Mouse (Mus musculus): ENCODE measurements around the gene Smg7.

Smg7 gene

DNA sequence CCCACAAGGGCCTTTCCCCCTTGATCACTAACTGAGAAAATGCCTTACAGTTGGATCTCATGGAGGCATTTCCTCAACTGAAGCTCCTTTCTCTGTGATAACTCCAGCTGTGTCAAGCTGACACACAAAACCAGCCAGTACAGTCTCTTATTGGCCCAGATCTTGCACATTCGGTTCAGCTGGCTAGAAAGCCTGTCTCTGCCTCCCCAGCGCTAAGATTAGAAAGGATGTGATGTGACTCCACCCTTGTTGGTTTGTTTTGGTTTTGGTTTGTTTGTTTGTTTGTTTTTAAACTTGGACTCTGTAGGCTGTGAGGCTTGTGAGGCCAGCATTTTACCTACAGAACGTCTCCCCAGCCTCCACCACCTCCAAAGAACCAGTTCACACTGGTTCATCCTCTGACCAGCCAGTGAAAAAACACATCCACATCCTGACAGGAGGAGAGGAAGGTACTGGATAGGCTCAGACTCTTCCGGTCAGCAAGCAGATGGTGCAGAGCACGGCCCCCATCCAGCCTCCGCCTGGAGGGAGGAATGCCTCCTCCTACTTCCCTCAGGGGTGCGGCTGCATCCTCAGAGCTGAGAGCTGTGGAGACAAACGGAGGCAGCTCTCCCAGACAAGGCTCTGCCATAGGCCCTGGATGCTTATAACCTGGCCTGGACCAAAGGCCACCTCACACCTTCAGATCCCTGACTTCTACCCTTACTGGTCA, 92.7 kb downstream of the Smg7 start:
- in situ Hi-C loops (cut with MboI, MseI), result no loop called here

DNA sequence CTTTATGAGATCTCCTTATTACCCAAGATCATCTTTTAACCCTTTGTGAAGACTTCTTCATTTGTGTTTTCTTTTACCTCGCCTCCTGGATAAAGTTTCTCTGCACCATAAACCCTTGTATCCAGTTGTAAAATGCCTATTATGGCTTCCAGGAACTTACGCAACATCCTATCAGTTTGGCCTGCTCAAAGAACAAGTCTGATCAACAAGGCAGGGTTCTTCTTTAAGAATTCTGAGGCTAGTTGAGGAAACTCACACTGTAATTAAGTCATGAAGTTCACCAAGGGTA, 94.1 kb downstream of the Smg7 start:
- in situ Hi-C loops (cut with MboI, MseI), result no loop called here

DNA sequence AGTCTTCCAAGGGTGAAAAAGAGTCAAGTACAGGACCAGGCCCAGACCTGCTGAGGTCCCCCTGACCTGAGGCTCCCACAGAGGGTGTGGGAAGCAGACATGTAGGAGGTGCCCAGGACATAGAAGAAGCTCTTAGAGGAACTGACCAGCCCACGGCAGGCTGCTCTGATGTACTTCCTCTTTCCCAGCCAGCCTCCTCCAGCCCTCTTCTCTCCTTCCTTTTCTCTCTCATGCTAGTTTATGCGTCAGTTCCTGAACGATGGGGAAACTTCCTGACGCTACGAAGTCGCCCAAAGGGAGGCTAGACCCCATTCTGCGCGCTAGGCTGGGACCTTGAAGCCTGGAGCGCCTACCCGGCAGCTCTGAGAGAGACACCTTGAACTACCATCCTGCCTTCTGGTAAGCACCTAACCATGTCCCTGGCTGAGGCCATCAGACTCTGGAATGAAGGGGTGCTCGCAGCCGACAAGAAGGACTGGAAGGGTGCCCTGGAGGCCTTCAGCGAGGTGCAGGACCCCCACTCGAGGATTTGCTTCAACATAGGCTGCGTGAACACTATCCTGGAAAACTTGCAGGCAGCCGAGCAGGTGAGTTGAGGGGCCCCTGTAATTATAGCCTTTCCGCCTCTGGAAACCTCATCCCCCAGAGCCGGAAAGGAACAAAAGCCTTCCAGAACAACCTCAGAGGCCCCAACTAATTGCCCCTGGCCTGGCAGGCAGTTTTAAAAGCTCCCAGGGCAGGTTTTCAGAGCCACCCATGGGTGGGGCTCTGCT, 94.6 kb downstream of the Smg7 start:
- in situ Hi-C loops (cut with MboI, MseI), result no loop called here

DNA sequence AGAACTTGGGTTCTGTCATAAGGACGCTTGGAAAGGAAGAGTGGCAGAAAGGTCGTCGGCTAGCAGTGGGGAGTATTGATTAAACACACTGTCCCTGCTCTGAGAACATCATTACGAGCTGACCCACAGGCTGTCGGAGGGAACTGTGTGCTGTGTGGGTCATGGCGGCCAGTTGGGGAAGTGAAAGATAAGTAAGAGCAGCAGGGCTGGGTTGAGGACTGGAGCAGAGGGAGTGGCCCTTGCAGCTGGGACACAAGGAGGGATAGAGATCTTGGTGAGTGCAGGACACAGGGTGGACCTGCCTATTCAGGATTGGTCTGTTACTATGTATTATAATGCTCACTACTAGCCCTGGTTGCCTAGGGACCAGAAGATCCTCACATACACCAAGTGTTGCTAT, 97.5 kb downstream of the Smg7 start:
- in situ Hi-C loops (cut with MboI, MseI), result no loop called here

DNA sequence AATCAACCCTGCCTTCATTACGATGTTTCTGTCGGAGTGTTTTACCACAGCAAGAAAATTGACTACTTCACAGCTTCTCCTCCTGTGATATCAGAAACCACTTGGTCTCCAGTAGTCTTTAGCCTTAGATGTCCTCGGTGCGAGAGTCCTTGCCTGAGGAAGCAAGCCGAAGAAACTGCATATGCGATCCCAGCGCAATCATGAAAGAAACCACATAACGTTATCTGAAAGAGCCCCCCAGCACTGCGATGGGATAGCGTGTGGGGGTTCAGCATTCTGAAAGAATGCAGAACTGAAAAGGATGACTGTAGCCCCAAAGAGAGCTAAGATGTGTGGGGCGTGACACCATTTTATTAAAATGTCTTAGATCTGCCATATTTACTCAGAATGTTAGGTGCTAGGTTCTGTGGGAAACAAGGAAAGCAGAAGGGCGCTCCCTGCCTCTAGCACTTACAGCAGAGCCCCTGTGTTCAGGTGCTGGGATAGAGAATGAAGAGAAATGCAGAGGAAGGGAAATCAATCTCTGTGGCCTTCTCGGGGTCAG, 101.7 kb downstream of the Smg7 start:
- in situ Hi-C loops (cut with MboI, MseI), result no loop called here

DNA sequence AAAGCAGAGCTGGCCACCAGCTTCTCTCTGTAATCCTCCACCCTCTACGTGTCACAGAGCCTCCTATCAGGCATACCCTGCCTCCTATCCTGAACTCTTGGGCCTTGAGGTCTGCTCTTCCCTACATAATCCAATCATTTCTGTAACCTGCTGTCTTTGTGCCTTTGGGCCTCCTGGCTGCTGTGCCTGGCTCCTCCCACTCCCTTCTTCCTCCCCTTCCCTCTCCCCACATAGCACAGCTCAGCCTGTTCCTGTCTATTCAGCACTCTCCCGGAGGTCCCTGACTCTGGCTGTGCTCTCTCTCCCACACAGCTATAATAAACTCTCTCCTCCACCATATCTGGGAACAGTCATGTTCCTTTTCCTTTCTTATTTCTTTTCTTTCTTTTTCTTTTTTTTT, 102.5 kb downstream of the Smg7 start, which contains the start of gene Ncf2:
TSS of gene Ncf2 (plus strand) at position 298 of the 400 bp plus-strand sequence.
- in situ Hi-C loops (cut with MboI, MseI), result loop anchor here (10.0 kb wide), 1 partner anchor 265 kb away; no protein-coding TSS in a partner anchor

DNA sequence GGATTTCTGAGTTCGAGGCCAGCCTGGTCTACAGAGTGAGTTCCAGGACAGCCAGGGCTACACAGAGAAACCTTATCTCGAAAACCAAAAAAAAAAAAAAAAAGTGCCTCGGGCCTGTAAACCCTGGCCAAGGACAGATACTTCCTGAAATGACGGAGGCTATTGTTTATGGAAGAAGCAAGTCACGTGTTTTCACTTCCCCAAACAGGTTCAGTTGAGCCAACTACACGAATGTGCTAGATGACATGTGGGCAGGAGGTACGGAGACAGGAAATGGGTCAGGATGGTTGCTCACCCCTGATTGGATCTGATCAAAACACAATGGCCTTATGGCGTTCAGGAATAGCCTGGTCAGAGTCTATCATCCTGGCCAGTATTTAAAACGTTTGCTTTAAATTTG, 104.3 kb downstream of the Smg7 start:
- in situ Hi-C loops (cut with MboI, MseI), result loop anchor here (10.0 kb wide), 1 partner anchor 267 kb away; no protein-coding TSS in a partner anchor

DNA sequence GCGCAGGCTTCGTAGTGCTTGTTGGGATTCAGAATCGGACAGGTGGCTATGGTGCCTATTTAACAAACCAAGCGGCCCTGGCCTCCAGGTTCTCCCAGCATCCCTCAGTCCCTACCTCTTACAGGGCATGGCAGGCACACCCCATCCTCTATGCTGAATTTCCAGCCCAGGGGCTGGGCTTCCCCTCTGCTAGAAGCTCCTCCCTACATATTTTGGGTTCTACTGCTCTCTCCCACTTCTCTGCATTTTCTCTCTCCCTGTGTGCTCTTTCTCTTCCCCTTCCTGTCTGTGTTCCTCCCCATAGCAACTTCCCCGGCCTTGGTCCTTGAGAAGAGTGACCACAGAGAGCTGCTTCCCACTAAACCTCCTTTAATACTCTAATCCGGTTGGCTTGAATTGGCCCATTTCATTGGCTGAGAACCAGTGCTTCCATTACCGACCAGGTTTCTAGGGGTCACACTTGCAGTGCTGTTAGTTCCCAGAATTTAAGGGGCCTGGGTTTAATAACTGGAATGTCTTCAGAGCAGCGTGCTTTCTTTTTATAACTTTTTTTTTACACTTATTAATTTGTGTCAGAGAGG, 105.7 kb downstream of the Smg7 start:
- in situ Hi-C loops (cut with MboI, MseI), result loop anchor here (10.0 kb wide), 1 partner anchor 268 kb away; no protein-coding TSS in a partner anchor

DNA sequence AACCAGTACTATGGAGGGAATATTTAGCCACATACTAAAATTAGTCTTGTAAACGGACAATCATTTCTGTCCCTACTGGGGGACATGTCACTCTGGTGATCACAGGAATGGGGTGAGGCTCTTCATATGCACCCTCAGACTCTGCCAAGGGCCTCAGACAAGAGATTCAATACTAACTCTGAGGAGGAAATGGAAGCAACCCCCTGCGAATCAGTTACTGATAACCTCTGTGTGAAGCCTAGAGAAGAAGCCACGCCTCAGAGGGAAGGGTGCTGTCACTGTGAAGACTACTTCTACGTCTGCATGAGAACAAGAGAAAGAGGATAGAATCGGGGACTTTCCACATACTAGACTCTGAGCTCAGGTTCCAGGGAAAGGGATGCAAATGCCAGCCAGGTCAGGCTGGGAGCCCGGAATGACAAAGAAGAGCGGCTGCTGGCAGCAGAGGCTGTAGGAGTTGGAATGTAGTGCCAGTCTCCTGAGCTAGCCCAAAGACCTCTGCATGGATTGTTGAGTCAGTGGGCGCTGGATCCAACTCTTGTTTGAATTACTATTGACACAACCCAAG, 106.7 kb downstream of the Smg7 start:
- in situ Hi-C loops (cut with MboI, MseI), result loop anchor here (10.0 kb wide), 1 partner anchor 269 kb away; no protein-coding TSS in a partner anchor

DNA sequence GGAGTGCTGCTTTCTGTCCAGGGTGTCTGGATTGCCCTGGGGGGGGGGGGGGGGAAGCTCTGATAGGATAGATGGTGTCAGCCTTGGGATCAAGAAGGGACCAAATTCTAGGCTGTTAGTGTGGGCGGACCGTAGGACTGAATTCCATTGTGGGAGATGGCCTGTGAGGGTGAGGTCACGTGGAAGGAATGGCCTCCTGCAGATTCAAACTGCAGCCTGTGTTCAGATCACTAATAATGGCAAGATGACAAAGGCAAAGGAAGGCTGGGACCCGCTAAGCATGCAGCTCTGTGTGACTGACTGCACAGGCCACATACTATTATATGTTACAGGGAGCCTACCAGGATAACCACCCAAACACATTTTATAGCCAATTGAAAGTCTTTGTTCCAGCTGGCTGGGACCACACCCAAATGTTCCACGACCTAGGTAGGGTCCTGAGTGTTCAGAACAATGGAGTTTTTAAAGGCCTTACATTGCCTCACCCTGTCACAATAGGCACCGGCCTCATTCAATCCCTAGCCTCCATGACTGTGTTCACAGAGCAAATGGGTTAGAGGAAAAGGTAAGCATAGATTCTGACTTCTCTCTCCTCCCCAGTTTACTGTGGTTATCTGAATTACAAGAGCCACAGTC, 108.8 kb downstream of the Smg7 start:
- in situ Hi-C loops (cut with MboI, MseI), result loop anchor here (10.0 kb wide), 1 partner anchor 271 kb away; no protein-coding TSS in a partner anchor

DNA sequence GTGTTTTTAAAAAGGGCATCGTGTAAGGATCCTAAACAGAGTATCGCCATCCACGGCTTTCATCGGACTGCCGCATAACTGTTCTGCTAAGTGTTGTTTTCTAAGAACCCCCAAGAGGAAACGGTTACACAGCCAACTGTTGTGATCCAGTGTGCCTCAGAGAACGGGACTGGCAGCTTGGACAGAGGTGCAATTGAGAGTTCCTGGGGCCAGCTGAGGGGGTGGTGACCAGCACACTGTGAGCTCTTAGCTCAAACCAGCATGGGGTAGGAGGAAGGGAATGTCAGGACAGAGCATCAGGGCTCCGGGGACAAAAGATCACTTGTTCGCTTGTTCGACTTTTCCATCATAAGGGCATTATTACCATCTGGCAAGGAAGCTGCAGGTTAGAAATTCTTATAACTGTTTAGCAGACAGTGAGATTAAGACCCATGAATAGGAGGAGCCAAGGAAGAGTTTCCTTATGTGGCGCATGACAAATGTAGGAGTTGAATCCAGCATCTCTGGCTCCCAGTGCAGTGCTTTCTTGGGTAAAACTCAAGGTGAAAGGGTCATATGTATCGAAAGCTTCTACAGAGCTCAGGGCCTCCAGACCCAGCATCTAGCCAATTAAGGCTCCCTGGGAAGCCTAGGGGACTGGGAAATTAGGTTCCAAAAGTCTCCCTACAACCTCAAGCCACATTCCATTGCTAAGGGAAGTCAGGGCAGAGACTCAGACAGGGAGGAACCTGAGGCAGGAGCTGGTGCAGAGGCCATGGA, 109.5 kb downstream of the Smg7 start:
- in situ Hi-C loops (cut with MboI, MseI), result loop anchor here (10.0 kb wide), 1 partner anchor 272 kb away; no protein-coding TSS in a partner anchor

DNA sequence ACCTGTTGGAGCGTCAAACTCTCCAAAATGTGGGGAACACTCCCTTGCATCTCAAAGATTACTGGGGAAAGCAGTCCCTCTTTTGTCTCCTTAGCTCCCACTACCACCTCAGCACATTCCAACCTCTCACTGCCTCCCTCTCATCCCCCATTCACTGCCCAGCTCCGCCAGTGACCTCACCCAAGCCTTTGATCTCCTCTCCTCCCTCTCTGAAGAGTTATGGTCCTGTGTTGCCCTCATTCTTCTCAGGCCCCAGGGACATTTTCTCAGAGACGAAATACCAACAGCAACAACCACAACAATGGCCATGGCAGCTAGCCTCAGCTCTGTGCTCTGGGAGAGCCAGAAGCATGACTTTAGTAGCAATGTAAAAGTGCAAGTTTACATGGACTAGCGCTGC, 111.2 kb downstream of the Smg7 start:
- in situ Hi-C loops (cut with MboI, MseI), result loop anchor here (10.0 kb wide), 1 partner anchor 274 kb away; no protein-coding TSS in a partner anchor

DNA sequence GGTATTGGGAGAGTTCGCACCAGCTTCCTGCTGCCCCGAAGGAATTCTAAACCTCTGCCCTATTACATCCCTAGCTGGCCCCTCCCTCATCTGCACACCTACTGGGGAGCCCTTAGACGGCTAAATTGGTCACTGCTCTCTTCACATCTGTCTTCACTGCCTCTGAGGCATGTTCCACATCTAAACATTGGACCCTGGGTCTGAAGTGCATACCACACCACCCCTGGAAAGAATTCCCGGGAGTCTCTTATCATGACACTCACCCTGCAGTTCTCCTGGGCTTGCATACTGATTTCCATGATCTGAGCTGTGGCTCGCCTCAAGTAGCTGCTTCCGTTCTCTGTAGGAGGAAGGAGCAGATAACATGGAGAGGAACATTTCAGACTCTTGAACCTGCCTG, 111.6 kb downstream of the Smg7 start:
- in situ Hi-C loops (cut with MboI, MseI), result loop anchor here (10.0 kb wide), 1 partner anchor 274 kb away; no protein-coding TSS in a partner anchor

DNA sequence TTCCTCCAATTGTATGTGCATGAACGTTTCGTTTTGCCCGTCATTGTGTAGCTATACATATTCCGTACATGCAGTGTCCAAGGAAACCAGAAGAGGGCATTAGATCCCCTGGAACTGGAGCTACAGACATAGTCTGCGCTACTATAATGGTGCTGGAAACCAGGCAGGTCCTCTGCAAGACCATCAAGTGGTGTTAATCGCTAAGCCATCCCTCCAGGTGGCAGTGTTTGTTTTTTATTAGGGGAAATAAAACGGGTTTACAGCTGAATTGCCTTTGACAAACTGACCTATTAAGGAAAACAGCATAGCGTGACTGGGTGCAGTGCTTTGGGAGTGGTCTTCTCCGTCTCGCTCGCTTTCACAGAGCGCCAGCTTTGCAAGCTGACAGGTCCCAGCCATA, 112.2 kb downstream of the Smg7 start:
- in situ Hi-C loops (cut with MboI, MseI), result loop anchor here (10.0 kb wide), 1 partner anchor 275 kb away; no protein-coding TSS in a partner anchor

DNA sequence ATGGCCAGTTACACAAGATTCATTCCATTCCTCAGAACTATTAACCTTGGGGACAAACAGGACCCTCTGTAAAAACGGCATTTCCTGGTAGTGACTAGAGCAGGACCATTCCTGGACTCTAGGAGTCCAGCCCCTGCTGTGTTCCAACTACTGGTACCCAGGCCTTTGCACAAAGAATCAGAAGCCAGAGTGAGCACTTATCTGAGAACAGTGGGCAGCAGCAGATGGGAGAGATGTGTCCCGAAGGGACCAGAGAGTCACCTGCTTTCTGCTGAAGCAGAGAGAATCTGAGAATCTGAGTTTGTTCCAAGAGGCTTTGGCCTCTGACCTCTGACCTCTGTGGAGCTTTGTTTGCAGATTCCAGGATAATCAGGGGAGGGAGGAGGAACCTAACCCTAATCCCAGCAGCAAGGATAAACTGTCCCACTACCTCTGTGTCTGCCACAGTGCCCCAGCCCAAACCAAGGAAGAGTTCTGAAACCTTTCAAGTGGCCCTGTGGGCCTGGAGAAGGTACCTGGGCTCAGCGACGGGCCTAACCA, 114.3 kb downstream of the Smg7 start:
- in situ Hi-C loops (cut with MboI, MseI), result no loop called here

Measured in T-helper 1 cell (primary cell).